Mouse (Mus musculus): Measurements from ENCODE around the gene Amph.
"Not testable (repeated sequence)": the region's sequence is repeated elsewhere in the genome, so short reads cannot be mapped to it uniquely, and the experiment has no call there.

Amph gene

GRCm38 (mm10) chr13:19025906-19026305 is 77.9 kb downstream of the Amph start:
- no peak for DNase-seq (ENCODE audit: low spot score)

DNA sequence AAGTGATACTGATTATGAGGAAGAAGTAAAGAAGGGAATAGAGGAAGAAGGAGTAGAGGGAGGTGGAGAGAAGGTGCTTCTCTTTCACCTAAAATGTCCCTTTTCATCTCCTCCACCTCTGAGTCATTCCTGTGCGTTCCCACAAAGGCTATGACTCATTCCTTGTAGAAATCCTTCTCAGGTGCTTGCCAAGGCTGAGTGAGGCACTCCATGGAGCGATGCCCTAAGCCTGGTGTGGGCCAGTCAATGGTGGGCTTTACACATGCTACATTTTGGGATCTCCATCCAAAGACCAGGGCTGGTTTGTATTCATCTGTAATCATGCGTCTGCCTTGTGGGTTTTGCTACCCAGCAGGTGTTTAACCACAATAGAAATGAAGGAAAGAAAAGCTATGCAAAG is 78.9 kb downstream of the Amph start:
- no peak for DNase-seq (ENCODE audit: low spot score)

- no peak for DNase-seq (ENCODE audit: low spot score)
Measured at GRCm38 (mm10) chr13:19027766-19028350, 79.9 kb downstream of the Amph start.

- DNase-seq (ENCODE audit: low spot score): no peak
Measured at GRCm38 (mm10) chr13:19031916-19032688, 84.1 kb downstream of the Amph start.

GRCm38 (mm10) chr13:19052090-19052489 is 104.1 kb downstream of the Amph start:
- DNase-seq (ENCODE audit: low spot score): no peak

DNA sequence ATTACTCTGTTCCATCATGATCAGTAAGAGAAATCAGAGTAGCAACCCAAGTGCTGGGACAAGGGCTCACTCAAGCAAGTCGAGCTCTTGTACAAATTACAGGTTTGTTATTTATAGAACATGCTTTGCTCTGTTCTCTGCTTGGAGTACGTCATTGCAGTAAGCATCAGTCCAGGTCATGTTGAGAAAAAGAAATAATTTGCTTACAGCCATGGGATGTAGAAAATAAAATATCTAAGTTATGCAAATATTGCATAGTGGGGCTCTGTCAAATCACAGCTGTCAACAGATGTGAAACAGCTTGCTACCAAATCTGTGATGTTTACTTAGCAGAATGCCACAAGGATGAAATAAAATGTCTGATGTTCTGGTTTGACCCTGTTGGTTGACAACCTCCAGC is 106.5 kb downstream of the Amph start:
- DNase-seq (ENCODE audit: low spot score): no peak

DNA sequence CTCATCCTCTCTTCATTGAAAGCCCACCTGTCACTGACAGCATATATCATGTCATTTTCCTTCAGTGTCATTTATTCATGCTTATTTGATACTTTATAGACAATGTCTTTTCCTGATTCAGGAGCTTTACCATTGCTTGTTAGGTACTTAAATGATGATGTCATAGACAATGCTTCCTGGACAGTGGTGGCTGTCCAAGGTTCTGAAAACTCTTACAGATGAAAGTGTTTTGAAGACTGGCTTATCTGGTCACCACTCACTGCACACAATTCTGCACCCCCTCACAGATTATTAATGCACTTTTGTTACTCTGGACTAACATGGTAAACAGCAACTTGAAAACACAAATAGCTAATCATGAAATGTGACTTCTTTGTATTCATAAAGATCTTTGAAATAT is 124.3 kb downstream of the Amph start:
- DNase-seq (ENCODE audit: low spot score): no peak

- no peak for DNase-seq (ENCODE audit: low spot score)
Measured at GRCm38 (mm10) chr13:19077427-19077826, 129.4 kb downstream of the Amph start.

DNA sequence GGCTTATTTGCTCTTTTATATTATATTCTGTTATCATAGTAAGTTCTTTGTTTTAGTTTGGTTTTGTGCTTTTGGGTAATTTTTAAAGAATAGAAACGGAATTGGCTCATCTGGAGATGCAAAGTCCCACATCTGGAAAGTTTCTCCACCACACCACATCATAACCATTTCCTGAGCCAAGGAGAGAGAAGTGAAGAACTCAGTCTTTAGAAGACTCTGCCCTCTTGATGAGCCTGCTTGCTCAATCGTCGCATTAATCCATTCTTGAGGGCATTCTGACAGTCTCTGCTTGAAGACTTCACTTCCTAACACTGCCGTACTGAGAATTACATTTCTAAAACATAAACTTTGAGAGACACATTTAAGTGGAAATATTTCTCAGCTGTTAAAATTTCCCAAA is 133.9 kb downstream of the Amph start:
- DNase-seq (ENCODE audit: low spot score): no peak

DNA sequence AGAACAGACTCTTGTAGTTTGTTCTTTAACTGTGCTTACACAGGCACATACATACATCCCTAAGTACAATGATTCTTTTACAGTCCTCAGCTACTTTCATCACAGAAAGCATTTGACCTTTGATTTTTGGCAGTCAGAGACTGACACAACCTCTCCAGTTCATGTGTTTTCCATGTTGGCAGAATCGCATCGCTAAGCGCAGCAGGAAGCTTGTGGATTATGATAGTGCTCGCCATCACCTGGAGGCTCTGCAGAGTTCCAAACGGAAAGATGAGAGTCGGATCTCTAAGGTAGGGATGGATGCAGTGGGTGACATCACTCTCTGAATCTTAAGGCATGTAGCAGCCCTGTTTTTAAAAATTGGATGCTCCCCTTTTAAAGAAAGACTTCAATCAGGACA is 146.6 kb downstream of the Amph start:
- DNase-seq (ENCODE audit: low spot score): no peak

DNA sequence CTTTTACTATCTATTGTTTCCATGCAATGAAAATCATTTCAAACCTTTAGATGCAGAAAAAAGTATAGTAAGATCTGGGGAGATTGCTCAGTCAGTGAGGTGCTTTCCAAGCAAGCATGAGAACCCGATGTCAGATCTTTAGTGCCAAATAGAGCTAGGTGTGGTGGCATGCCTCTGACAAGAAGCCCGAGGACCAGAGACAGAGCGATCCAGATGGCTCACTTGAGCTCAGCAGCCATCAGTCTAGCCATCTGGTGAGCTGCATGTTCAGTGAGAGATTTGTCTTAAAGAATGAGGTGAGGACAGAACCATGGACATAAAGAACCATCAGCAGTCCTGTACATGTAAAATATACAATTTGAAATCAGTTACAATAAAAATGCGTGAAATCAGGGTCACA is 149.1 kb downstream of the Amph start:
- no peak for DNase-seq (ENCODE audit: low spot score)

DNA sequence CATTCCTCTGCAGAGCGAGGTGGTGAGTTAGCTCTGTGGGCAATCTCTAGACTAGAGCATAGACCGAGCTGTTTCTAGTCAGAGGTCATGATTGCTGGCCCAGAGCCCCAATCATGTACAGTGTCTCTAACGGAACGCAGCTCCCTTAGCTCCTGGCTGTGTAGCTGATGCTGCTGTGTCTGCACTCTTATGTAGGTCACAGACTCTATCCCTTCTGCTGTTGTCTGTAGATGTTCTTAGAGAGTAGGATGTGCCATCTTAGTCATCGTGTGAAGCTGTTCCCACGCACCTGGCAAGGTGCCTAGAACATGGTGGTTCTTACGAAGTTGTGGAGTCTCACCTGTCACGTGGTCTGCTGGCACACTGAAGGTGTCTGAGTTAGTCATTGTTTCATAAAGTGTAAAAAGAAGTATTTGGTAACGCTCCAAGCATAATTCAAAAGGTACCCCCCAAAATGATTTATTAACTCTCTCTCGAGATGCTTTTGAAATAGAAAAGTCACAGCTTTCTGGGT is 153.9 kb downstream of the Amph start:
- DNase-seq (ENCODE audit: low spot score): no peak

DNA sequence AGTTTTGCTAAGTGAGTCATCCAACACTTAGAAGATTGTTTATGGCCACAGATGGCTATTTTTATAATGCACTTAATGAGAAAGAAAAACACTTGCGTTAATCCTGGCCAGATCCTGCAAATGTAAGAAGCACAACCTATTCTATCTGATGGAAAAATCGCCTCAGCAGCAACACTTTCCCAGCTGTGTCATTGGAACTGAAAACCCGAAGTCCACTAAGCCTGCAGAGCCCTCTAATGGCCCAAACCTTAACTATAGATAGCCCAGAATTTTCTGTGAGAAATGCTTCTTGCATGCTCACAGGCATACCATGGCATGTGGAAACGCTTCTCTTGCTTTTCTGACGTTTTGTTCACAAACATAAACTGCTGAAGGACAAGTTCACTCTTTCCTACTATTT is 158.4 kb downstream of the Amph start:
- DNase-seq (ENCODE audit: low spot score): no peak

DNA sequence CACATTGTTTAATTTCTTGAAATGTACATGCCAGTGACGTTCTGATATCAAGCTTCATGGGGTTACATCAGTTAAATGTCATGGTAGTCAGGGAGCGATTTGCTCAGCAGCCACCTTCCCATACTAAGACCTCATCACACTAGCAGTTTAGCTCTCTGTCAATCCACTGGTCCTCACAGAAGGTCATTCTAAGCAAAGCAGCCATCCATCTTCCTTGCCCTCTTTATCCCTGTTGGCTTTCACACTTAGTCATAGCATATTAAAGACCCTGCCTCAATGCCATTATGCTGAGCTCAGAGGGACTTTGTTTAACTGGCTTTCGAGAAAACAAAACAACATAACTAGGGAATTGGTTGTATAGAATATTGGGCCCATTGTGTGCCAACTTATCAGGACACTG is 161.3 kb downstream of the Amph start:
- DNase-seq (ENCODE audit: low spot score): no peak

GRCm38 (mm10) chr13:19113034-19113922 is 165.3 kb downstream of the Amph start:
- DNase-seq (ENCODE audit: low spot score): no peak

DNA sequence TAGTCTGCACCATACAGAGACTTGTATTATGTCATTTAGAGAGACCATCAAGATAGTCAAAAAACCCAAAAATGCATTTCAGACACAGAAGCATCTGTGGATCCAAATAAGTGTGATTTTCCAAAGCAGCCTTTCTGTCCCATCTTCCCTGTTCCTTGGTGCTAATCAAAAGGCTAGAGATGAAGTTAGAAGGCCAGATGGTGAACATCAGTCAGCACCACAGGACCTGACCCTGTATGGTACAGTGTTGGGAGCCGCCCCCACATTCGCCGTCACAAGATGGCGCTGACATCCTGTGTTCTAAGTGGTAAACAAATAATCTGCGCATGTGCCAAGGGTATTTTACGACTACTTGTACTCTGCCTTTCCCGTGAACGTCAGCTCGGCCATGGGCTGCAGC is 166.8 kb downstream of the Amph start:
- not testable (repeated sequence) for DNase-seq (ENCODE audit: low spot score)

DNA sequence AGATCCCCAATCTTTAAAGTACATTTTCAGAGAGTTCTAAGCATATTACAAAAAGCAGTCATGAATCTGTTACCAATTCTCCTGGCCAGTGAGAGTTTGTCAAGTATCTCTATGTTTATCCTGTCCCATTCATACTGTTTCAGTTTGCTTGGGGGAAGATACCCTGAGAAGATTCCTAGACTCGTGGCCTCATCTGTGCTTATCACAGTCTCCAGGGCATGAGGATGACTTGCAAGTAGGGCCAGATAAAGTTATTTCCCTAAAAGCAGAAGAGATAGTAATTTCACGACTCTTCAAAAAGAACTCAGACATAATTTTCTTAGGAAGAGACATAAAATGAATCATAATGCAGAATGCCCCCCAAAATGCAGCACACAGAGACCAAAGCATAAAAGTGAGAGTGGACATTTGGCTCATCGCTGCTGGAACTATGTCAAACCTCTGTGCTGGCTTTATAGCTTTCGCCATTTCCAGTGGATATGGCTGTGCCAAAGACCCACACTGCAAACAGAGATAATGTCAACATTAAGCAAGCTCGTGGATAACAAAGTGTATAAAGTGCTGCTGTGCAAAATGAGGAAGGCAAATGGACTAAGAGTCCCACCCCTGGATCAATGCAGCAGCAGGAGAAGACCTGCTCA is 179.0 kb downstream of the Amph start:
- no peak for DNase-seq (ENCODE audit: low spot score)

DNA sequence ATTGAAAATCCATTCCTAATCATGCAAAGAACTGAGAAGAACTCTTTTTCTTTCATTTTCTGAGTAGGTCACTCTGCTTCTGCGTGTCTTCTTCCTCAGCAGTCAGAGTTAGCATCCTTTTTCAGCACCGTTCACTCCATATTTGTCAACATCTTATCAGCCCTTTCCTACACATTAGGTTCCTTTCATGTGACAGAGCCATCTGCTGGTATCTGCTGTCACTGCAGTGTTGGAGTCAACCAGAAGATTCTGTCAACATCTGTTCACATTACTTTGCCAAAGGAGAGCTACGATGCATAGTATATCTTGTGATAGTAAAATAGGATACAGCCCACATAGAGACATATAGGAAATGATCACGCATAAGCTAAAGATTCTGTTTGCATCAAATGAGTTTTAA is 185.8 kb downstream of the Amph start:
- DNase-seq (ENCODE audit: low spot score): no peak

GRCm38 (mm10) chr13:19137212-19137611 is 189.2 kb downstream of the Amph start:
- DNase-seq (ENCODE audit: low spot score): no peak

DNA sequence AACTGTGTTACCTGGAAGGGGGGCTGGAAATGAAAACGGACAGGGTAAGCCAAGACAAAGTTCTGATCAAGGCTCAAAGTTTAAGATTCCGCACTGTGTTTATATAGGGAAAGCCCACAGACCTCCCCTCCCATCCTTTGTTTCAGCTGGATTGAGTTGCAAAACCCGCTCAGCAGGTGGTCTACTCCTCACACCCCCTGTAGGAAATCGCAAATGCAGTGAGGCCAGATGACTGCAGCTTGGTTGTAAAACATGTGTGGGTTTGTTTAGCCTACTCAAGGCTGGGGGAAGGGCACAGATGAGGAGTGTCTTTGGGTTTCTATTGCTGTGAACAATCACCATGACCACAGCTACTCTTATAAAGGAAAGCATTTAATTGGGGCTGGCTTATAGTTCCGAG is 189.9 kb downstream of the Amph start:
- no peak for DNase-seq (ENCODE audit: low spot score)

DNA sequence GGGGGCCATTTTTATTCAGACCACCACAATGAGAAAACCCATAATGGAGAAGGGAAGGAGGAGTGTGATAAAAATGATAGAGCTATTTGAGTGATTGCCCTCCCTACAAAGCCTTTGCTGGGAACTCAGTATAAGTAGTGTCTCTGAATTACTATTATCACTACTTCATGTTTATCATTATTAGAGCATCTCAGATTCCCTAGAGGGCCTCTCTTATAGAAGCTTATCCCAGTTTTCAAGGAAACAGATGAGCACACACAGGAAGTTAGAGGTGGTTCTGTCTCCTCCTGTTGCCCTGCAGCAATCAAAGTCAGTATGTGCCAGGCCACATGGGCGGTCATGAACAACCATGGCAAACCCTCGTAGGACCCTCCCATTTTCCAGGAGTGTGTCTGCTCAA is 190.5 kb downstream of the Amph start:
- DNase-seq (ENCODE audit: low spot score): no peak

- DNase-seq (ENCODE audit: low spot score): no peak
Measured at GRCm38 (mm10) chr13:19139104-19139503, 191.1 kb downstream of the Amph start.
